Mouse (Mus musculus) kidney, postnatal 36 days (tissue): ENCODE results near the gene Vcan.

Source experiments
- DNase-seq, 2 experiments: peaks; one replicate each; pipeline ENCODE4 v3.0.0; 2021 to 2022; ENCODE audit warnings: mixed read lengths in 2 of 2

Vcan gene

DNA sequence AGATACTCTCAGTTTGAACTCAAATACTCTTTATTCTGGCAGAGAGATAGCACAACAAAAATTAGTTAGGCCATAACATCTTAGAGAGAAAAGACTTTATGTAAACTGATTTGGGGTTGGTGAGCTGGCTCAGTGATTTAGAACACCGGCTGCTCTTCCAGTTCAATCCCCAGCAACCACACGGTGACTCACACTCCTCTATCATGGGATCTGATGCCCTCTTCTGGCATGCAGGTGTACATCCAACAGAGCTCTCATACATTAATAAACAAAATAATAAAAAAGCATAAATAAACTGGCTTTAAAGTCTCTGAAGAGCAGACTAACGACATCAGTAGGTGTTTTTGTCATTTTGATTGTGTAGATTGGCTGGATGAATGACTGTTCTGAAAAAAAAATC lies 21.8 kb downstream of the Vcan start:
- DNase-seq, result peak; percentile 11 to 13

DNA sequence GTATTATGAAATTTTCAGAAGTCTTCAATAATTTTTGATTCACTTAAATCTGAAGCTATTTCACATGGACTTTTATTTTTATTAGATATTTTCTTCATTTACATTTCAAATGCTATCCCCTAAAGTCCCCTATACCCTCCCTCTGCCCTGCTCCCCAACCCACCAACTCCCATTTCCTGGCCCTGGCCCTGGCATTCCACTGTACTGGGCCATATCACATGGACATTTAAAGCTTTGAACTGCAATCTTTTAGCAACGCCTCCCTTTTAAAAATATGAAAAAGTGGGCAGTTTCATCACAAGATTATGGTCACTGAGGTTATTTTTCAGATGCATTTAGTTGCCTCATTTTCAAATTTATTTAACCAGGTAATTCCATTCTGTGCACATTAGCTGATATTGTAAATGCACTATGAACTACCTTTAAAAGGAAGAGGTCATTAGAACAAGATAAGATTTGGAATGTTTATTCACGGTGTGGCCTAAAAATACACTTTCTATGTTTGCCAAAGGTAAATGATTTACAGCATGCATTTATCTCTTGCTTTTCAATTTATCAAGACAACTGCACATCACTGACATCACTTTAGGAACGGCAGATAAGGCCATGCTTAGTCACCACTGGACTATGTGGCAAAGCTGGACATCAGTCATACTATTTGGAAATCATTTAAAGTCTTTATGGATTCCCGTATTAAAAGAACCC lies 32.7 kb downstream of the Vcan start:
- no peak for DNase-seq

DNA sequence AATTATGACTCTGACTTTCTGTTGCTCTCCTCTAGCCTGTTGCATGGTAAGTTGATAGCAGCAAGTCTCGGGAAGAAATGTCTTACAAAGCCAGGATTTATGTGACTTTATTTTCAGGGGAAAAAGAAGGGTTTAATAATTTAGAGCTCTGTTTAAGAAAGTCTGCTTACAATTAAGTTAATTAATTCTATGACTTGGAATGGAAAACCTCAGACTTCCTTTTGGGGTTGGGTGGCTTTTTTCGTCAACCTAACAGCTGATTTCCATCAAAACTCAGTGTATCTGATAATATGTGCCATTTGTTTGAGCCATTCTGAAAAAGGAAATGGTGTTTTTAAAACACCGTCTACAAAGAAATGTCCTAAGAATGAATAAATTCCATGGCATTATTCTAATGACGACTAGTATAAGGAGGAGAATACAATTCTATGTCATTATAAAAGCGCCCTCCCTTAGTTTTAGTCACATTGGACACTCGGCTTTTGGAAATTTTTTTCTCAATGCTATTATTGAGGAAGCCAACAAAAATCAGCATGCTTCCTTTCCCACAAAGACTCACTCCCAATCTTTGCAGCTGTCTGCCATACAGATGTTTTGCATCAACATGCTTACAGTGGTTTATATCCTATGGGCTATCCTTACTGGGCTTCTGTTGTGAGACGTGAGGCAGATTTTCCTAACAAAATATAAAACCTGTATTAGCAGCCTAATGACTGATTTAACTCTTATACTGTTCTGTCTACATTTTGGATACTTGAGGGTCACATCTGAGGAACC lies 34.0 kb downstream of the Vcan start:
- DNase-seq, result no peak

GRCm38 (mm10) chr13:89702395-89702794 lies 39.9 kb downstream of the Vcan start:
- DNase-seq, result peak in 1 of 2 experiments; percentile 2

GRCm38 (mm10) chr13:89699998-89700555 lies 42.2 kb downstream of the Vcan start:
- DNase-seq, result no peak

- no peak for DNase-seq
These were observed 49.7 kb downstream of the Vcan start for GRCm38 (mm10) chr13:89692597-89692996.

GRCm38 (mm10) chr13:89683490-89683889 lies 58.8 kb downstream of the Vcan start:
- no peak for DNase-seq

DNA sequence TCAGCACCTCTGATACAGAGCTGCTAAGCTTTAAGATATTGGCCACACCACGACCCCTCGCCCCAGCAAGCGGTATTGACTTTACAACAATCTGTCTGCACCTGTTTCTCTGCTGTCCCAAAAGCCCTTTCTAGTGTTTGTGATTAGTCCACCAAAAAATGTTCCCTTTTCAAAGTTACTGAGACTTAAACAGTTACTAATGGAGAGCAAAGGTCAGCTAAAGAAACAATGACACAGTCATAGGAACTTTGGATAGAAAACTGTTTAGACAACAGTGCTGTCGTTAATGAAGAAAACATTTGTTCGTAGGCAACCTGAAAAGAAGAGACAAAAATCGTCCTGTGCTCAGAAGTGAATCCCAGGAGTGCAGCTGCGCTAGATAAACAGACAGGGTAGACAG lies 60.1 kb downstream of the Vcan start:
- peak; percentile 4 to 12 for DNase-seq

DNA sequence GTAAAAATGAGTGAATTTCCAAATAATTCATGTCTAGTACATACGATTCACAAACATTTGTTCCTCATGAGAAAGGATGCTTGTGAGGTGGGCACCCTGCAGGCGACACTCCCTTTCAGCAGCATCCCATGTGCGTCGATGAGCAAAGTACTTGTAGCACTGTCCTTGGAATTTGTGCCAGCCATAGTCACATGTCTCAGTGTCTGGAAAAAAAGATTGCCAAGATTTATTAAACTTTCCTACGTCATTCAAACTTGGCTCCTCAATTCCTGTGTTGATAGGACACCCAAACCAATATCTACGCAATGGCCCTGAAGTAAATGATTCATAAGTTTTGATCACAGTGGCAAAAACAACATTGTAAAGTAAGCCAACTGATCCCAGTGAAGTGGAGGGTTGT lies 62.6 kb downstream of the Vcan start:
- DNase-seq, result no peak

DNA sequence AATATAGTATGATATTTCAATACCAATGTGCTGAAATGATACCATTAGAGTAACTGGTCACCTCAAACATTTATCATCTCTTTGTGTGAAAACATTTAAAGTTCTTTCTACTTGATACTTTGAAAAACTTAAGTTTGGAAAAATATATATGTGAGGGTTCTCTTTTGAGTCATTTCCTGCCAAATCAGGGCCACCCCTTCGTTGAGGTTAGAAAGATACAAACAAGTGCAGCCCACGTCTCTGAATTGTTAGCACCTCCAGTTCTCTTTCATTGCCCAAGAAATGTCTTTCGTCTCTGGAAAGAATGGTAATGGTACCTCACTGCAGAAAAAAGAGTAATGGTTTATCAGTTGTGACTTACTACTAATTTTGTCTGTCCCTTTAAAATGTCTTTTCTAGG lies 71.8 kb downstream of the Vcan start:
- no peak for DNase-seq

- no peak for DNase-seq
These were observed 73.1 kb downstream of the Vcan start for GRCm38 (mm10) chr13:89668981-89669880.

GRCm38 (mm10) chr13:89668069-89668468 lies 74.2 kb downstream of the Vcan start:
- peak; percentile 48 to 50 for DNase-seq

DNA sequence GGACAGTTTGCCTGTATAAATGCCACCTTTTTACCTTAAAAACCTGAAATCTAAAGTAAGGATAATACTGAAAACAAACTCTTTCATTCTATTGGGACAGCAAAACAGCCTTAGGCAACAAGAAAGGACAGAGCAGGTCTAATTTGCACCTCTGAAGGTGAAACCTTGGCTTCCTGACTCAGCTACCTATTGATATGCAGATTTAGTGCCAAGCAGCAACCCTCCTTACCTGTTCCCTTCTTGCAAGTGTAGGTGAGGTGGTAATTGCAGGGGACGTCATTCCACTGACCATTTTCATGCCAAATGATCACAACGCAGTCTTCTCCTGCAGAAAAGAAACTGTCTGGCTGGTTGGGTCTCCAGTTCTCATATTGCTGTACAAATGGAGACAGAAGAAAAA lies 80.6 kb downstream of the Vcan start:
- no peak for DNase-seq

DNA sequence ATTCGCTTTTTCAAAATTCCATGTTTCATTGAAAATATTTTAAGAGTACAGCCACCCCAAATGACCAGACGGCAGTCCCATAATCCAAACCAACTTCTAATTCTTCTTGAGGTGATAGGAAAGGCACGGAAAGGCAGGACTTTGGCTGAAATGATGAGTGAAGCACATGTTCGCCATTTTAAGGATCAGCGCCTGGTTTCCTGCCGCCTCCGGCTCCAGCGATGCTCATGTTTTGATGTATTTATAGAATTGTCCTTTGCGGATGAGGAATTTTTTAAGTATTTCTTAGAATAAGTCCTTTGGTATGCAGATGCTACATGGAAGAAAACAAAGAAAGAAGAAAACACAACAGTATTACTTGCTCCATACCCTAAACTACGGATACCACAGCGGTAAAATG lies 85.3 kb downstream of the Vcan start:
- no peak for DNase-seq

- no peak for DNase-seq
These were observed 89.0 kb downstream of the Vcan start for GRCm38 (mm10) chr13:89653279-89653678.

GRCm38 (mm10) chr13:89652773-89653172 lies 89.5 kb downstream of the Vcan start:
- DNase-seq, result no peak

- DNase-seq, result no peak
These were observed 96.7 kb downstream of the Vcan start for GRCm38 (mm10) chr13:89645589-89645988.

DNA sequence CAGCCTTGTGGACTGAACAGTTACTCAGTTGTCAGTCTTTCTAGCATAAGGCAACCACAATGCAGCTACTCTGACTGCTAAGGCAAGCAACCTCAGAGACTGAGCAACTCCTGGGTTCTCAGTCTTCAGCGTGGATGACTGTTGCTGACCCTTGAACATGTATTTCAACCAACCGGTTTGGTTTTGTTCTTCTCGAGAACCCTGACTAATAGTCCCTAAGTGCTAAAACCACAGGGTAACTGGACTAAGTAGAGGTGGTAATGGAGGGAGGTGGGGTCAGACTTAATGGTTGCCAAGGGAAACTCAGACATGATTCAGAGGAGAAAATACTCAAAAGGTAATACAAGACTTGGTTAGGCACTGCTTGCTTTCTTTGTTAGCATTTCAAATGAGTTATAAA lies 105.3 kb downstream of the Vcan start:
- DNase-seq, result no peak

DNA sequence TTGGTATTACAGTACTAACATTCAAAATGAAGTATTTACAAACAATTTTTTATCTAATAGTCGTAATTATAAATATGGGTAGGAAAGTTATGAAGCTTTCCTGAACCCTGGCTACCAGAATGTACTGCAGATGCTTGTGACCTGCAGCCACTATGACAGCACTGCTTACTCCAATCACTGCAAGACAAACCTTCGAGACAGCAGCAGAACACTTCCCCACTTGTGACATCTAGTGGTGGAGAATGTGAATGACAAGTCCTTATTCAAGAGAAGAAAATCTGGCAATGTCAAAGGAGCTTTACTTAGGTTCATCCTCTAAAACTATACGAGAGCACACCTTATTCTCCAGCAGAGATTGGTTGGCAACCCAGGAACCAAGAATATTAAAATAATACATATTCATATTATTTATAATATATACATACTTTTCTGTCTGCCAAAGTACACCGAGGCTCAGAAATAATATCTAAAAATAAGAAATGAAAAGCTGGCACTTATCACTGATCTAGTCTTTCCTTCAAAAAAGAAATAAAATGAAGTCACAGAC lies 108.1 kb downstream of the Vcan start:
- peak; percentile 38 for DNase-seq

DNA sequence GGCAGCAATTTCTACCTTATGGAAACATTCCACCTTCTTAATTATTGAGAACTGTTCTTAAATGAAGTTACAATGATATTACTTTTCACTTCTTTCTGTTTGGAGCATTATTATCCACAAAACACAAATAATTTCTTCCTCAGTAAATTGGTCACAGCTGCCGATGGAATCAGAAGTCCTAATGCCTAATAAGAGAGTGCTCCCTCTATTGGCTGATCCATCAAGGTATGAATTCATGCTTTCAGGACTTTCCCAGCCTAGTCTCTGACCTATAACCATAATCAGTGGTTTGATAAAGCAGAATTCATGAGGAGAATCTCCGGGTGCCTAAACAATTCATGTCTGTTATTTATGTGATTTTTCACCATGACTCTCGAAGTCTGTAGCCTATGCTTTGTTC lies 123.2 kb downstream of the Vcan start:
- no peak for DNase-seq

- DNase-seq, result no peak
These were observed 134.9 kb downstream of the Vcan start for GRCm38 (mm10) chr13:89607399-89607798.
